Mouse (Mus musculus) forebrain, embryonic 12.5 days (tissue): ENCODE data around the gene Gpn3. TPM values are rescaled to one million over a fixed set of nuclear protein-coding genes. Genes with fewer than 3 reads are reported as not detected.

Experiments
- ATAC-seq: fragments of 200-750 bp; cut with Nextera tagmentation; 2 replicates; pipeline ENCODE4 v1.8.0; 2017; ENCODE audit warnings: moderate TSS enrichment; ENCODE audit not compliant: low FRiP score
- H3K27ac ChIP-seq: fragments of 300-500 bp; sonication (generic); 2 replicates; pipeline ENCODE4 v1.5.1; 2016; ENCODE audit warnings: mild to moderate bottlenecking
- H3K27me3 ChIP-seq: fragments of 300-500 bp; sonication (generic); 2 replicates; pipeline ENCODE4 v1.6.1; 2016; ENCODE audit warnings: mild to moderate bottlenecking
- H3K36me3 ChIP-seq: fragments of 300-500 bp; sonication (generic); replicated peaks from 2 replicates; pipeline ENCODE4 v1.6.1; 2016; ENCODE audit warnings: mild to moderate bottlenecking
- H3K4me1 ChIP-seq: fragments of 300-500 bp; sonication (generic); 2 replicates; pipeline ENCODE4 v1.6.1; 2016
- H3K4me2 ChIP-seq: fragments of 300-500 bp; sonication (generic); 2 replicates; pipeline ENCODE4 v1.6.1; 2016; ENCODE audit warnings: mild to moderate bottlenecking, moderate library complexity
- H3K4me3 ChIP-seq: fragments of 300-500 bp; sonication (generic); replicated peaks from 2 replicates; pipeline ENCODE4 v1.5.1; 2016; ENCODE audit warnings: mild to moderate bottlenecking
- H3K9ac ChIP-seq: fragments of 300-500 bp; sonication (generic); 2 replicates; pipeline ENCODE4 v1.6.1; 2016; ENCODE audit warnings: mild to moderate bottlenecking
- H3K9me3 ChIP-seq: fragments of 300-500 bp; sonication (generic); 2 replicates; pipeline ENCODE4 v1.6.1; 2016
- WGBS: fragments of 180-500 bp; shearing (Covaris S2); methylation state at CpG from one replicate; pipeline ENCODE4 v1.1.7; 2016; 5-methylcytosine and 5-hydroxymethylcytosine counted together
- polyA plus RNA-seq: library from polyadenylated mRNA; unstranded; fragments of >200 nt; fragmentation: Nextera tagmentation; extraction: Ambion mirVana; gene quantifications from 2 replicates; pipeline ENCODE4 v1.2.1, GENCODE M21; 2016

The Gpn3 gene
- polyA plus RNA-seq, 1 experiment from 2014 or later = 62.6 TPM

DNA sequence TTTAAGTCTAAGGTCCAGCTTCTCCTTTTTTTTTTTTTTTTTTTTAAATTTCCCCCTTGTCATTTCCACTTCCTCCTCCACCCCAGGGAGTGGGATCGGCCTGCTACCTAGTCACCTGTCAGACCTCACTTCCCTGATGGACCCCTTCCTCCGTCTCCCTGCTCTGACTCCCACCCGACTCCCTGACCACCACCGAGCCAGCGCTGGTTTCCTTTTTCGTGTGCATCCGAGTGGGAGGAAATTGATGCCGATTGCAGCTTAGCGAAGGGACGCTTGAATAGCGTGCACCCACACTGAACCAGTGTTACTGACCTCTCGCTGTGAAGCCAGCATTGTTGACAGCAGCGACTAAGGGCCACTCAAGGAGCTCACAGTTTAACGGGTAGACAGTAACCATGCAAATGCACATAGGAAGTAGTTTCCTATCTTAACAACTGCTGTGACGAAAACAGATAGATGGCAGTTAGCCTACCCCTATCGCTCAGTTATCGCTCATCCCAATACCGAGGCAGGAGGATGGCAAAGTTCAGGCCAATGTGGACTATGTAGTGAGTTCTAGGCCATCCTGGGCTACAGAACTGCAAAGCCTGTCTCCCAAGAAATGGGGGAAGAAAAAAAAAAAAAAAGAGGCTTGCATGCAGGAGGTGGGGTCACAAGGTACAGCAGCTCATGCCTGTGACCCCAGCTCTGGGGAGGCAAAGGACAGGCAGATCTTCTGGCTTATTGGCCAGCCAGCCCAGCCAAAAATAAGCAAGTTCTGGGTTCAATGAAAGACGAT lies 20.7 kb downstream of the Gpn3 start:
- Histone ChIP-seq H3K4me2 (peak overlapping the region; percentile 94), H3K9me3 (no peaks in the 10 kb centered on the region), H3K4me3 (peak overlapping the region; percentile 80), H3K36me3 (peaks cover 9% of the 10 kb centered on the region), H3K4me1 (peaks cover 13% of the 10 kb centered on the region), H3K9ac (peak overlapping the region; percentile 78), H3K27ac (no peak overlapping the region), H3K27me3 (no peaks in the 10 kb centered on the region)
- WGBS = 16% methylated on average over 19 of the region's 19 CpGs
- ATAC-seq = peak; percentile 51

DNA sequence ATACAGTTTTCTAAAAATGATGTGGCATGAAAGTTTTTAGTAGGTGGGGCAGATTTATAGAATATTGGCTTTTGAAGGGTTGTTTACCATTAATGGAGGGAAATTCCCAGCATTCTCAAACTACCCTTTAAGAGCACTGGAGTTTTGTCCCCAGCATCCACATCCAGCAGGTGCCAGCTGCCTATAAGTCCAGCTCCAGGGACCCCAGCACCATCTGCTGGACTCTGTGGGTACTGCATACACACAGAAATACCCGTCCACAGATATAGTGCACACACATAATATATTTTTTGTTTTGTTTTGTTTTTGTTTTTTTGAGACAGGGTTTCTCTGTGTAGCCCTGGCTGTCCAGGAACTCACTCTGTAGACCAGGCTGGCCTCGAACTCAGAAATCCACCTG lies 22.2 kb downstream of the Gpn3 start:
- Histone ChIP-seq H3K9me3 (no peaks in the 10 kb centered on the region), H3K4me1 (peaks cover 13% of the 10 kb centered on the region), H3K27me3 (no peaks in the 10 kb centered on the region), H3K9ac (no peak overlapping the region), H3K4me2 (no peak overlapping the region), H3K4me3 (no peak overlapping the region), H3K36me3 (peaks cover 14% of the 10 kb centered on the region), H3K27ac (no peak overlapping the region)
- no peak for ATAC-seq
- 46% methylated on average over 2 of the region's 2 CpGs for WGBS

DNA sequence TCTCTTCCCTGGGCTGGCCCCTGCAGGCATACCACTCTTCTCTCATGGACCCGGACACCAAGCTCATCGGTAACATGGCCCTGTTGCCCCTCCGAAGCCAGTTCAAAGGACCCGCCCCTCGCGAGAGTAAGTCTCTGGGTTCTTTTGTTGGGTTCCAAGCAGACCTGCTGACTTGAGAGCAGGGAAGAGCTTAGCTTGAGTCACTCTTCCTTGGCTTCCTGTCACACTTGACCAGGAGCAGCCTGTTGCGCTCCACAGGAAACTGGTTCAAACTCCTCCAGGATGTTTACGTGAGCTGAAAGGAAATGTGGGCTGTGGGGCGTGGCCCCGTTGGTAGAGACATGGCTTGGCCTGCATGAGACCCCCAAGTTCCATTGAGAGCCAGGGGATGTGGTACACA lies 25.1 kb downstream of the Gpn3 start:
- ATAC-seq = no peak
- Histone ChIP-seq H3K9ac (no peak overlapping the region), H3K36me3 (peaks cover 32% of the 10 kb centered on the region), H3K27me3 (no peaks in the 10 kb centered on the region), H3K27ac (peak overlapping the region; percentile 8; the same call in 1 of the 2 replicates), H3K4me3 (no peak overlapping the region), H3K4me2 (no peak overlapping the region), H3K4me1 (peaks cover 13% of the 10 kb centered on the region), H3K9me3 (no peaks in the 10 kb centered on the region)
- WGBS = 96% methylated on average over 10 of the region's 10 CpGs

DNA sequence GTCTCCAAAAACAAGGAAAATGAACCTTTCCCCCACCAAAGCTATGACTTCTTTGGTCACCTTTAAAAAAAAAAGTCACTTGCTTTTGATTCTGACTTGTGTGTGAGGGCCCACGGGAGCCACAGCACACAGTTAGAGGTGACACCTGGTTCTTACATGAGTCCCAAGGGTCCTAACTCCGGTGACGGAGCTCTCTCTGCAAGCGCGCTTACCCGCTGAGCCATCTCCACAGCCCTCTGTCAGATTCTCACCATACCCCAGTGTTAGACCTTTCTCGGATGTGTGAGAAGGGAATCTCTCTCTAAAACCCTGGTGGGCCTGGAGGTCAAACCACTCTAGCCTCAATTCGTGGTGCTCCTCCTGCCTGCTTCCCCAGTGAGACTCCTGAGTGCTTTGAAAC lies 25.8 kb downstream of the Gpn3 start:
- Histone ChIP-seq H3K36me3 (peaks cover 38% of the 10 kb centered on the region), H3K4me2 (no peak overlapping the region), H3K27ac (no peak overlapping the region), H3K4me3 (no peak overlapping the region), H3K9me3 (no peaks in the 10 kb centered on the region), H3K27me3 (no peaks in the 10 kb centered on the region), H3K9ac (no peak overlapping the region), H3K4me1 (peaks cover 9% of the 10 kb centered on the region)
- 93% methylated on average over 8 of the region's 8 CpGs for WGBS
- ATAC-seq = no peak

DNA sequence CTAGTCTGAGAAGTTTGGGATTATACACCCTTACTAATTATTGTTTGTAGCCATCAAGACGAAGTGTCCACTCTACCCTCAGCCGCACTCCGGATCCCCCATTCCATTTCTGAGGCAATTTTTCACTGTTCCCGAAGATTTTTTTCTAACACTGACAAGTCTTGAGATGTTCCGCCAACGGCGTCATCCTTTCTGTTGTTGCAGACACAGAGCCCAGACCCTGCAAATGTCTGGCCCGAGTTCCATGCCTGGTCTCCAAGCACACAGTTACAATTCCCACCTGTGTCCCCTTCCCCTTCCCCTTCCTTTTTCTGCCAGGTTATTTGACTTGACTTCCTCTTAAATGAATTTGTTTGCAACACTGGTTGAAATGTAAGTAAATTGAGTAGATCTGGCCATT lies 28.2 kb downstream of the Gpn3 start:
- H3K9ac ChIP-seq = no peak overlapping the region
- 95% methylated on average over 8 of the region's 8 CpGs for WGBS
- ATAC-seq = no peak
- no peaks in the 10 kb centered on the region for H3K4me1 ChIP-seq
- no peak overlapping the region for H3K27ac ChIP-seq
- H3K4me2 ChIP-seq = no peak overlapping the region
- no peaks in the 10 kb centered on the region for H3K9me3 ChIP-seq
- peaks cover 62% of the 10 kb centered on the region for H3K36me3 ChIP-seq
- no peaks in the 10 kb centered on the region for H3K27me3 ChIP-seq
- no peak overlapping the region for H3K4me3 ChIP-seq

DNA sequence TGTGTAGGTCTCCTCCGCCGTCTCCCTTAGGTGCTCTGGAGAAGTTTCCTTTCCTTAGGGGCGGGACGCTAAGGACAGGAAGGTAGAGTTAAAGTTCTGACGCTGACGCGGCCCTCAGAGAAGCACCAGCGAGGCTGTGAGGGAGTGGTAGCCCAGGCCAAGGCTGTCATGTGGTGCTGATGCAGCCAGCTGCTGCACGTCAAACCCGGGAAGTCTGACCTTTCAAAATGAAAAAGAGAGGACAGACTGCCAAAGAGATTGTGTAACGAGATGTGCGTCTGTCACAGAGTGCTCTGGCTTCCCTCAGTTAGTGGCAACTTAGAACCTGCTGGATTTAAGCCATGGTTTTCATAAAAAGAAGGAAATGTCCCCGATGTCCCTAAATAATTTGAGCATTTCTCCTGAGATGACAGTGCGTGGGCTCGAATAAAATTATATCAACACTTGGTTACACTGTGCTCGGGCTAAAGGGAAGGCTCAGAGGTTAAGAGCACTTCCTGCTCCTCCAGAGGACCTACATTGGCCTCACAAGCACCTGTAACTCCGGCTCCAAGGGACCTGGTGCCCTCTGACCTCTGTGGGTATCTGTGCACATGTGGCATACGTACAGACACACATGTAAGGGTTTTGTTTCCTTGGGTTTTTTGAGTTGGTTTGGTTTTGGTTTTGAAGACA lies 29.1 kb downstream of the Gpn3 start:
- Histone ChIP-seq H3K4me1 (no peaks in the 10 kb centered on the region), H3K36me3 (peaks cover 71% of the 10 kb centered on the region), H3K27ac (no peak overlapping the region), H3K27me3 (no peaks in the 10 kb centered on the region), H3K4me2 (no peak overlapping the region), H3K4me3 (no peak overlapping the region), H3K9ac (no peak overlapping the region), H3K9me3 (no peaks in the 10 kb centered on the region)
- ATAC-seq = no peak
- 87% methylated on average over 18 of the region's 18 CpGs for WGBS

DNA sequence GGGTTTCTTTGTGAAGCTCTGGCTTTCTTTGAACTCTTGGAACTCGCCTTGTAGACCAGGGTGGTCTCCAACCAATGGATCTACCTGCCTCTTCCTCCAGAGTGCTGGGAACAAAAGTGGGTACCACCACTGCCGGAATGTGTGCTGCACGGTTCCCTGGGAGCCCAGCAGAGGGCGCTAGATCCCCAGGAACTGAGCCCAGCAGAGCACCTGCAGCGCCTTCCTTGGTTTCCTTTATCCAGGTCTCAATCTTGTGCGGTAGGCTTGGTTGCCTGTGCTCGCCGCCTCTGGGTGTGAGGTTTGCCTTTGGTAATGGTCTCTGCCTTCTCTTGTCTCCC lies 29.6 kb downstream of the Gpn3 start:
- peaks cover 76% of the 10 kb centered on the region for H3K36me3 ChIP-seq
- H3K27me3 ChIP-seq = no peaks in the 10 kb centered on the region
- no peak for ATAC-seq
- H3K4me3 ChIP-seq = no peak overlapping the region
- WGBS = 14% methylated on average over 8 of the region's 8 CpGs
- no peak overlapping the region for H3K9ac ChIP-seq
- no peaks in the 10 kb centered on the region for H3K9me3 ChIP-seq
- no peaks in the 10 kb centered on the region for H3K4me1 ChIP-seq
- H3K4me2 ChIP-seq = no peak overlapping the region
- no peak overlapping the region for H3K27ac ChIP-seq

DNA sequence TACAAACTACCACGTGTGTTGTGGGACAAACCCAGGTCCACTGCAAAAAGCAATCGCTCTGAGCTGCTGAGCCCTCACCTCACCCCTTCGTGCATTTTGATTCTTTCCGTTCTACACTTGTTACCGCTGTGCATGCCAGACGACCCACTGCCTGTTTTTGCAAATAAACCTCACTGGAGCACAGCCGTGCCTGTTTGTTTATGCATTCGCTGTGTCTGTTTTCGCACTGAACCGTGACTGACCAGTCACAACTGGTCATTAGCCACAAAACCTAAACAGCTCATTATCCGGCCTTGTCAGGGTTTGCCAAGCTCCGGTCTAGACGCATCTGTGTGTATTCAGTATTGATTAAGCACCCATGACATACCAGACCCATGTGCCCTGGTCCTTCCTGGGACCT lies 30.5 kb downstream of the Gpn3 start:
- H3K4me3 ChIP-seq = no peak overlapping the region
- WGBS = 88% methylated on average over 13 of the region's 13 CpGs
- H3K4me1 ChIP-seq = no peaks in the 10 kb centered on the region
- H3K27me3 ChIP-seq = no peaks in the 10 kb centered on the region
- H3K9me3 ChIP-seq = peaks cover 4% of the 10 kb centered on the region
- H3K9ac ChIP-seq = no peak overlapping the region
- no peak for ATAC-seq
- peaks cover 78% of the 10 kb centered on the region for H3K36me3 ChIP-seq
- no peak overlapping the region for H3K27ac ChIP-seq
- no peak overlapping the region for H3K4me2 ChIP-seq

DNA sequence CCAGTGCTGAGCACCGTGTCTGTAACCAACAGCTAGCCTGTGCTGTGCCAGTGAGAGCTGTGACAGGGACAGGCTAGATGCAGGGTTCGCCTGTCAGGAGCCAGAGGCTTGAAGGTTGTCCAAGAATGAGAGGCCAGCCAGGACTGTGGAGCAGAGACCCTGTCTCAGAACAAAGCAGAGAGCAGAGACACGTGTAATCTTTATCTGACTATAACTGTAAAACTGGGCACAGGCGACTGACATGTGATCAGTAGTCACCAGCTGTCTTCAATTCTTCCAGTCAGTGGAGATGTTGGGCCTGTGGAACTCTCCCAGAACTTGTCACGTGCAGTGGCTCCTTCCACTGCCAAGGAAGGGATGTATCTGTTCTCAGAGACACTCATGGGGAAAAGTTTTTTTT lies 31.1 kb downstream of the Gpn3 start:
- Histone ChIP-seq H3K27ac (no peak overlapping the region), H3K36me3 (peaks cover 77% of the 10 kb centered on the region), H3K9ac (no peak overlapping the region), H3K4me3 (no peak overlapping the region), H3K27me3 (no peaks in the 10 kb centered on the region), H3K4me1 (no peaks in the 10 kb centered on the region), H3K9me3 (peaks cover 4% of the 10 kb centered on the region), H3K4me2 (no peak overlapping the region)
- no peak for ATAC-seq
- WGBS = 87% methylated on average over 5 of the region's 5 CpGs

DNA sequence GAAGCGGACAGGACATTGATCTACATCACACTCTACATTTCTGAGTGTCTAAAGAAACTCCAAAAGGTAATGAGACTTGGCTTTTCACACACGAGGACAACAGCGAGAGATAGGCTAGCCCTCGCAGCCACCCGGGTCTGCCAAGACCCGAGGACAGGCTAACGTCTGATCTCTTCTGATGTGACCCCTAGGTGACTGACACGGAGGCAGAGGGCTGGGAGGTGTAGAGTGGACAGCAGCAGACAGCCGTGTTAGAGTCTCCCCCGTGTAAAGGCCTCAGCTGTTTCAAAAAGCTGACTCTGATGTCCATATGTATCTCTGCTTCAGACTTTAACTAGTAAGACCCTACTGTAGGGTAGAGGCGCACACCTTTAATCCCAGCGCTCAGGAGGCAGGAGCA lies 31.7 kb downstream of the Gpn3 start:
- Histone ChIP-seq H3K27me3 (no peaks in the 10 kb centered on the region), H3K9me3 (peaks cover 4% of the 10 kb centered on the region), H3K36me3 (peaks cover 74% of the 10 kb centered on the region), H3K4me1 (no peaks in the 10 kb centered on the region), H3K4me3 (no peak overlapping the region), H3K9ac (no peak overlapping the region), H3K27ac (no peak overlapping the region), H3K4me2 (no peak overlapping the region)
- 92% methylated on average over 12 of the region's 12 CpGs for WGBS
- no peak for ATAC-seq

DNA sequence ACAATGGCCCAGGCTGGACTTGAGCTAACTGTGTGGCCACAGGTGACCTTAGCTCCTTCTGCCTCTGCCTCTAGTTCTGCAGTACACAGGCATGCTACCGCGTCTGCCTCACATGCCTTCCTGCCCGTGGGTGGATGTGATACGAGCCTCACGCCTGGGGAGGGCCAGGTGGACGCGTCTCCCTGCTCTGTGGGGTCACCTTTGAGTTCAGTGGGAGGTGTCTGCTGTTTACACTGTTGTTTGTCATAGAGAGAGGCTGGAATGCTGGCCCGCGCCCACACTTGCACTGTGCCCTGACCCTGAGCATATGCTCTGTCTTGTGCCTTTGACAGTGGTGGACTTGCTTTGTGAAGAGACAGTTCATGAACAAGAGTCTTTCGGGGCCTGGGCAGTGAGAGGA lies 33.9 kb downstream of the Gpn3 start:
- Histone ChIP-seq H3K36me3 (peaks cover 64% of the 10 kb centered on the region), H3K27ac (no peak overlapping the region), H3K9ac (no peak overlapping the region), H3K4me2 (no peak overlapping the region), H3K9me3 (peaks cover 4% of the 10 kb centered on the region), H3K4me3 (no peak overlapping the region), H3K27me3 (no peaks in the 10 kb centered on the region), H3K4me1 (no peaks in the 10 kb centered on the region)
- WGBS = 97% methylated on average over 10 of the region's 10 CpGs
- ATAC-seq = no peak

DNA sequence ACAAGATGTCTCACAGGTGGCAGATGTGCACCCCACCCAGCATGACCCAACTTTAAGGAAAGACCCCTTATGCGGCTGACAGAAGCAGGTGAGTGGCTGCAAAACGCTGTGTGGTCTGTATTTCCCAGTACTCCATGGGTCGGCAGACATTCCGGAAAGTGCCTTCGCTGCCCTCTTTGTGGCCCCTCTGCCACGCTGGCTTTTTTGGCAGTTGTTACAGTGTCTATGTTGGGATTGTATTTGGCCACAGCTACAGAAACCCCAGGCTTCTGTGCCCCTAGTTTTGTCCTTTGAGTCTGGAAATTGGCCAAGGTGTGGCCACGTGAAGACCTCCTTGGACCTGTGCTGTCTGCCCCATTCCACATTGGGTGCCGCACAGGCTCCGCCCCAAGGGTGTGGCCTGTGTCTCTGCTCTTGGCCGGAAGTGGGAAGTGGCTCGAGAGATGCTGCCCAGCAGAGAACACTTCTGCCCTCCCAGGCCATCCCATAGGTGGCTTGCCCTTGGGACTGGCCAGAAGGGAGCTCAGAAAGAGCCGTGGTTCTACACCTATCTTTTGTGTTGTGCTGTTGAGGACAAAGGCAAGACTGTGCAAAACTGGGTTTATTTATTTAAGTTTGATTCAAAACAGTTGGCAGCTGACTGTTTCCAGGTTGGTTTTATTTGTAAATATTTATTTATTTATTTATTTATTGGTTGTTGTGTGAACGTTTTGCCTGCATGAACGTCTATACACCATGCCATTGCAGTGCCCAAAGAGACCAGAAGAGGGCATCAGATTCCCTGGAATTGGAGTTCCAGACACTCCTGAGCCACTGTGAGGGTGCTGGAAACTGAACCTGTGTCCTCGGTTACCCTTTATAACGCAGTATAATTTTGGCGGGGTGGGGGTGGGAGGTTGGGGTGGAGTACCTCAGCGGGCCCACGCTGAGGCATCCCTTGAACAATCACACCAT lies 38.3 kb downstream of the Gpn3 start:
- Histone ChIP-seq H3K4me2 (no peak overlapping the region), H3K4me3 (no peak overlapping the region), H3K27ac (no peak overlapping the region), H3K9ac (no peak overlapping the region), H3K9me3 (peaks cover 4% of the 10 kb centered on the region), H3K36me3 (peaks cover 31% of the 10 kb centered on the region), H3K27me3 (no peaks in the 10 kb centered on the region), H3K4me1 (no peaks in the 10 kb centered on the region)
- ATAC-seq = no peak
- WGBS = 86% methylated on average over 19 of the region's 19 CpGs
